Mouse (Mus musculus): Measurements from ENCODE around the gene Lilra5. TPM values are rescaled to one million over a fixed set of nuclear protein-coding genes. Genes with fewer than 3 reads are reported as not detected.
"Not testable (repeated sequence)": the region's sequence is repeated elsewhere in the genome, so short reads cannot be mapped to it uniquely, and the experiment has no call there.

Gene Lilra5
- polyA plus RNA-seq, 1 experiment = not detected

- H3K4me3 ChIP-seq (replicated peaks; ENCODE audit: control insufficient read depth, low read depth, low read length); H3K4me1 ChIP-seq (ENCODE audit: control insufficient read depth, insufficient read depth, low read length); H3K27ac ChIP-seq (ENCODE audit: control insufficient read depth, insufficient read depth, low read depth, low read length, poor library complexity): not testable (repeated sequence)
- WGBS = 82% methylated on average over 10 of the region's 10 CpGs
Measured at GRCm38 (mm10) chr7:4275500-4275899, 37.9 kb downstream of the Lilra5 start.

- TF ChIP-seq CTCF (IDR thresholded peaks at IDR 0.05; ENCODE audit: control insufficient read depth, insufficient read depth, low read length) = no peak
- TF ChIP-seq POLR2A (IDR thresholded peaks at IDR 0.05; ENCODE audit: borderline replicate concordance, control insufficient read depth, low read depth, low read length) = no peak
- Histone ChIP-seq H3K27ac (ENCODE audit: control insufficient read depth, insufficient read depth, low read depth, low read length, poor library complexity) (no peak overlapping the region), H3K4me1 (ENCODE audit: control insufficient read depth, insufficient read depth, low read length) (no peaks in the 10 kb centered on the region), H3K4me3 (replicated peaks; ENCODE audit: control insufficient read depth, low read depth, low read length) (no peak overlapping the region)
- 46% methylated on average over 5 of the region's 5 CpGs for WGBS
Measured at GRCm38 (mm10) chr7:4292638-4293037, 55.1 kb downstream of the Lilra5 start.

Other genes starting within 250 kb of the Lilra5 start
- 4.8 and 8.8 TPM in 2 replicates for gene Lair1, start 174.6 kb upstream of the Lilra5 start, polyA plus RNA-seq (2011; ENCODE audit: insufficient read depth, insufficient read length, low replicate concordance, missing spikeins)
- 5.3 TPM in 1 of 2 replicates, not detected in the other for gene Ttyh1, start 118.3 kb upstream of the Lilra5 start, polyA plus RNA-seq (2011; ENCODE audit: insufficient read depth, insufficient read length, low replicate concordance, missing spikeins)
- 96.9 and 247 TPM in 2 replicates for gene Leng8, start 100.7 kb upstream of the Lilra5 start, polyA plus RNA-seq (2011; ENCODE audit: insufficient read depth, insufficient read length, low replicate concordance, missing spikeins)
- gene Leng9, start 87.4 kb upstream of the Lilra5 start, polyA plus RNA-seq (2011; ENCODE audit: insufficient read depth, insufficient read length, low replicate concordance, missing spikeins) = 0.92 and 2.4 TPM in 2 replicates
- gene Cdc42ep5, start 72.9 kb upstream of the Lilra5 start, polyA plus RNA-seq (2011; ENCODE audit: insufficient read depth, insufficient read length, low replicate concordance, missing spikeins) = 3.2 and 4.0 TPM in 2 replicates
- gene Ncr1, start 100.0 kb downstream of the Lilra5 start, polyA plus RNA-seq (2011; ENCODE audit: insufficient read depth, insufficient read length, low replicate concordance, missing spikeins) = not detected in 2 replicates
- 5.6 and 19.0 TPM in 2 replicates for gene Gp6, start 160.0 kb downstream of the Lilra5 start, polyA plus RNA-seq (2011; ENCODE audit: insufficient read depth, insufficient read length, low replicate concordance, missing spikeins)
- 3.6 and 6.9 TPM in 2 replicates for gene Rdh13, start 207.9 kb downstream of the Lilra5 start, polyA plus RNA-seq (2011; ENCODE audit: insufficient read depth, insufficient read length, low replicate concordance, missing spikeins)
- gene Eps8l1, start 222.9 kb downstream of the Lilra5 start, polyA plus RNA-seq (2011; ENCODE audit: insufficient read depth, insufficient read length, low replicate concordance, missing spikeins) = 7.3 and 16.5 TPM in 2 replicates